Mouse (Mus musculus) megakaryocyte progenitor cell, adult 5-6 weeks (primary cell): ENCODE measurements around the gene Pcnx4. TPM values are rescaled to one million over a fixed set of nuclear protein-coding genes. Genes with fewer than 3 reads are reported as not detected.
"Not testable (repeated sequence)": the region's sequence is repeated elsewhere in the genome, so short reads cannot be mapped to it uniquely, and the experiment has no call there.

ENCODE experiments used
- ATAC-seq: replicated peaks from 2 replicates; pipeline ENCODE4 v1.8.0; 2016; ENCODE audit warnings: mild to moderate bottlenecking, moderate TSS enrichment, inconsistent platforms; ENCODE audit not compliant: poor library complexity
- total RNA-seq, 2 experiments: library from RNA; stranded (forward) in 1 of 2; stranded (reverse) in 1 of 2; fragments of 157-497, 149-512 nt in 1 of 2; fragments of 200-1000 nt in 1 of 2; gene quantifications; 2 replicates each; pipeline versions ENCODE4 v1.2.3 to v1.2.4; 2015 to 2017

Gene Pcnx4
- total RNA-seq, 2 experiments from 2014 or later: 1.00 to 2.9 TPM

DNA sequence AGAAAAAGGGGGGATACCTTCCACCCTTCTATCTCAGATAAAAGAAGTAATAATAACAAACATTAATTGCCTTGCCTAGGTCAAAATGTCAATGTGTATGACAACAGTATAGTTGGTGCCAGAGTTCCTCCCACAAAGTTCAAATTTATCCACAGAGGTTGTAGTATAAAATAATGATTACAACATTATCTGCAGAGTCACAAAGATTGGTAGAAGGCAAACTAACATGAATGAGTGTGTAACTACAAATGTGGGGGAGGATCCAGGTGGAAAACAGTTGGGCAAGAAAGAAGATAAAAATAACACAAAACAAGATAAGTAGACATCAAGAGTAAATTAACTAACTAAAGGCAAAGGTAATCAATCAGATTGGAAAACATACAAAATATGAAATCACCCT, 56.8 kb downstream of the Pcnx4 start:
- ATAC-seq: no peak

- ATAC-seq: no peak
Observed at GRCm38 (mm10) chr12:72594001-72594400, 57.8 kb downstream of the Pcnx4 start.

GRCm38 (mm10) chr12:72598731-72599130, 62.5 kb downstream of the Pcnx4 start:
- ATAC-seq: not testable (repeated sequence)

- peak; percentile 71 for ATAC-seq
Observed at GRCm38 (mm10) chr12:72612053-72612452, 75.9 kb downstream of the Pcnx4 start.

DNA sequence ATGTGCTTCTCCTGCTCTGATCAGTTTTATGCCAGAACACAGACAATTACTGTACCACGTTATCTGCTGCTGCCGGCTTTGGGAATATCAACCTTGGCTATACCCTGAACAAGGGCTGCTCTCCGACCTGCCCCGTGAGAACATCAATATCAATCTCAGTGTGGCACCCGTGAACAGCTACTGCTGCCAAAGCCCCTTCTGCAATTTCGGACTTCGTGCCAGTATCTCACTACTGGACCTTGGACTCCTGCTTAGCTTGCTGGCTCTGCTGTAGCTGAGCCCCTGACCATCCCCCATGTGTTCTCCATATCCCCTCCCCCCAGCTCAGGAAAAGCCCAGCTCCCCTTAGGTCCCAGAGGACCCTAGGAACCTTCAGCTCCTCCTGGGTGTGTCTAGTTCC, 84.7 kb downstream of the Pcnx4 start:
- ATAC-seq: no peak

DNA sequence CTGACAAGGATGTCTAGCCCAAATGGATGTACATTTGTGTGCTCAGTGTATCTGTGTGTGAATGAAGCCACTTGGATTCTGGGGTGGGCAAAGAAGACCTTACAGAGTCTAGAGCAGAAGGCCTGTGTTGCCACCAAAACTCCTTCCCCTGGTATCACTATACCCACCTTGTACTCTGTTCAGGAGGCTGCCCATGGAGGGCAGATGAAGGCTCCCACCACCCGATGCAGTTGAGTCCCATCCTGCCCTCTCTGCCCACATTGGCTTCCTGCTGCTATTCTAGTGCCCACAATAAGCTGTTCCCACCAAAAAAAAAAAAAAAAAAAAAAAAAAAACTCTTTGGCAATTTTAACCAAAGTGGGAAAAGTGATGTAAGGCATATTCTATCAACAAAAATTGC, 85.3 kb downstream of the Pcnx4 start:
- no peak for ATAC-seq

DNA sequence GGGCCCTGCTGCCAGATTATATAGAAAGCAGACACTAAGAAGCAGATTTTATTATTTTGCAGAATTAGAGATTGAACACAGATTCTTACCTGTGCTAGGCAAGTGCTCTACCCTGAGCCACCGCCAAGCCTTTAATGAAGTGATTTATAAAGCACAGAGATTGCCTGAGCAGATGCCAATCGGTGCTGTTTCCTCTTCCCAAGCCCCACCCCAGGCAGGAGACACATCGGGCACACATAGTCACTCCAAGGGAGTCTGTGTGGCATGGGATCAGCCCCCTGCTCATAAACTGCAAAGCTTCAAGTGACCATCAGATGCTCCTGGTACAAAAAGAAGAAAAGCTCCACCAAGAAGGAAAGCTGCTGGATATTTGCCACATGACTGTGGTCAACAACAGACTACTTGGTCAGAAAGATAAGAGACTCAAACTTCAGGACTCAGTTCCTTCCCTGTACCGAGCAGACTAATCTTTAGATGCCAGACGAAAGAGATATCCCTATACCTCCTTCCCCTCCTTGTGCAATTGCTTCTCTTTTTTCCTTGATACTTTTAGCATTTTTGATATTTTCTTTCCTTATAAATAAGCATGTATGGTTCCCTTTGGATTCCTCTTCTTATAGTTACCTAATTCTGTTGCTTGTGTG, 86.8 kb downstream of the Pcnx4 start:
- ATAC-seq: peak; percentile 94

- no peak for ATAC-seq
Observed at GRCm38 (mm10) chr12:72628751-72629150, 92.6 kb downstream of the Pcnx4 start.

Other genes with a start within 250 kb of the Pcnx4 start
- gene Rtn1, start 127.3 kb upstream of the Pcnx4 start, total RNA-seq (2015): 0.02 TPM in 1 of 2 replicates, not detected in the other
- gene Rtn1, start 127.3 kb upstream of the Pcnx4 start, total RNA-seq (2017): 0.07 TPM in 1 of 2 replicates, not detected in the other
- 0.56 and 2.7 TPM in 2 replicates for gene Lrrc9, start 94.5 kb upstream of the Pcnx4 start, total RNA-seq (2015)
- 0.42 and 1.1 TPM in 2 replicates for gene Lrrc9, start 94.5 kb upstream of the Pcnx4 start, total RNA-seq (2017)
- not detected in 2 replicates for gene Gm4756, start 113.3 kb downstream of the Pcnx4 start, total RNA-seq (2015)
- gene Gm4756, start 113.3 kb downstream of the Pcnx4 start, total RNA-seq (2017): not detected in 2 replicates
- 30.0 and 33.0 TPM in 2 replicates for gene Dhrs7, start 128.5 kb downstream of the Pcnx4 start, total RNA-seq (2015)
- gene Dhrs7, start 128.5 kb downstream of the Pcnx4 start, total RNA-seq (2017): 49.9 and 59.7 TPM in 2 replicates
- 53.5 and 54.8 TPM in 2 replicates for gene Ppm1a, start 221.1 kb downstream of the Pcnx4 start, total RNA-seq (2015)
- gene Ppm1a, start 221.1 kb downstream of the Pcnx4 start, total RNA-seq (2017): 81.4 and 94.7 TPM in 2 replicates